Mouse (Mus musculus): ENCODE measurements around the gene Nrbf2. TPM values are rescaled to one million over a fixed set of nuclear protein-coding genes. Genes with fewer than 3 reads are reported as not detected.

Gene Nrbf2
- polyA plus RNA-seq, 1 experiment from 2014 or later: 35.3 TPM

- no peak overlapping the region for H3K27ac ChIP-seq (ENCODE audit: low read length)
- H3K4me3 ChIP-seq (ENCODE audit: low read depth, low read length): no peak overlapping the region
- H3K36me3 ChIP-seq (ENCODE audit: control insufficient read depth, insufficient read depth, low read length): peaks cover 37% of the 10 kb centered on the region
- H3K4me1 ChIP-seq (ENCODE audit: control insufficient read depth, insufficient read depth, low read length): no peaks in the 10 kb centered on the region
- no peaks in the 10 kb centered on the region for H3K27me3 ChIP-seq (ENCODE audit: control insufficient read depth, insufficient read depth, low read length)
- no peaks in the 10 kb centered on the region for H3K9me3 ChIP-seq (ENCODE audit: control insufficient read depth, low read depth, low read length)
- H3K9ac ChIP-seq (replicated peaks; ENCODE audit: low read depth, low read length): no peak overlapping the region
- no peak for ATAC-seq (ENCODE audit: insufficient number of reproducible peaks, insufficient read depth, low FRiP score, low read depth)
- 97% methylated on average over 6 of the region's 6 CpGs for WGBS
- no peak overlapping the region for H3K4me2 ChIP-seq (replicated peaks; ENCODE audit: low read depth, low read length)
These were observed 34.3 kb downstream of the Nrbf2 start for GRCm38 (mm10) chr10:67250846-67251245.

GRCm38 (mm10) chr10:67249486-67249885 lies 35.6 kb downstream of the Nrbf2 start:
- ATAC-seq (ENCODE audit: insufficient number of reproducible peaks, insufficient read depth, low FRiP score, low read depth): no peak
- Histone ChIP-seq H3K27ac (ENCODE audit: low read length) (no peak overlapping the region), H3K4me2 (replicated peaks; ENCODE audit: low read depth, low read length) (no peak overlapping the region), H3K4me1 (ENCODE audit: control insufficient read depth, insufficient read depth, low read length) (no peaks in the 10 kb centered on the region), H3K9ac (replicated peaks; ENCODE audit: low read depth, low read length) (no peak overlapping the region), H3K36me3 (ENCODE audit: control insufficient read depth, insufficient read depth, low read length) (peaks cover 40% of the 10 kb centered on the region), H3K27me3 (ENCODE audit: control insufficient read depth, insufficient read depth, low read length) (no peaks in the 10 kb centered on the region), H3K9me3 (ENCODE audit: control insufficient read depth, low read depth, low read length) (no peaks in the 10 kb centered on the region), H3K4me3 (ENCODE audit: low read depth, low read length) (no peak overlapping the region)
- 91% methylated on average over 2 of the region's 2 CpGs for WGBS

- H3K9me3 ChIP-seq (ENCODE audit: control insufficient read depth, low read depth, low read length): no peaks in the 10 kb centered on the region
- H3K36me3 ChIP-seq (ENCODE audit: control insufficient read depth, insufficient read depth, low read length): peaks cover 41% of the 10 kb centered on the region
- H3K27me3 ChIP-seq (ENCODE audit: control insufficient read depth, insufficient read depth, low read length): no peaks in the 10 kb centered on the region
- H3K27ac ChIP-seq (ENCODE audit: low read length): no peak overlapping the region
- H3K4me2 ChIP-seq (replicated peaks; ENCODE audit: low read depth, low read length): no peak overlapping the region
- no peak overlapping the region for H3K4me3 ChIP-seq (ENCODE audit: low read depth, low read length)
- no peak for ATAC-seq (ENCODE audit: insufficient number of reproducible peaks, insufficient read depth, low FRiP score, low read depth)
- H3K9ac ChIP-seq (replicated peaks; ENCODE audit: low read depth, low read length): no peak overlapping the region
- H3K4me1 ChIP-seq (ENCODE audit: control insufficient read depth, insufficient read depth, low read length): no peaks in the 10 kb centered on the region
- 91% methylated on average over 4 of the region's 4 CpGs for WGBS
These were observed 38.0 kb downstream of the Nrbf2 start for GRCm38 (mm10) chr10:67247145-67247544.

GRCm38 (mm10) chr10:67230439-67230838 lies 54.7 kb downstream of the Nrbf2 start:
- no peak for ATAC-seq (ENCODE audit: insufficient number of reproducible peaks, insufficient read depth, low FRiP score, low read depth)
- H3K9me3 ChIP-seq (ENCODE audit: control insufficient read depth, low read depth, low read length): no peaks in the 10 kb centered on the region
- no peak overlapping the region for H3K9ac ChIP-seq (replicated peaks; ENCODE audit: low read depth, low read length)
- no peak overlapping the region for H3K27ac ChIP-seq (ENCODE audit: low read length)
- H3K4me2 ChIP-seq (replicated peaks; ENCODE audit: low read depth, low read length): no peak overlapping the region
- no peaks in the 10 kb centered on the region for H3K4me1 ChIP-seq (ENCODE audit: control insufficient read depth, insufficient read depth, low read length)
- 70% methylated on average over 6 of the region's 6 CpGs for WGBS
- no peaks in the 10 kb centered on the region for H3K27me3 ChIP-seq (ENCODE audit: control insufficient read depth, insufficient read depth, low read length)
- H3K36me3 ChIP-seq (ENCODE audit: control insufficient read depth, insufficient read depth, low read length): peaks cover 39% of the 10 kb centered on the region
- no peak overlapping the region for H3K4me3 ChIP-seq (ENCODE audit: low read depth, low read length)

- no peak overlapping the region for H3K9ac ChIP-seq (replicated peaks; ENCODE audit: low read depth, low read length)
- WGBS: 74% methylated on average over 14 of the region's 14 CpGs
- peaks cover 34% of the 10 kb centered on the region for H3K36me3 ChIP-seq (ENCODE audit: control insufficient read depth, insufficient read depth, low read length)
- H3K27me3 ChIP-seq (ENCODE audit: control insufficient read depth, insufficient read depth, low read length): no peaks in the 10 kb centered on the region
- H3K4me2 ChIP-seq (replicated peaks; ENCODE audit: low read depth, low read length): no peak overlapping the region
- no peak overlapping the region for H3K4me3 ChIP-seq (ENCODE audit: low read depth, low read length)
- ATAC-seq (ENCODE audit: insufficient number of reproducible peaks, insufficient read depth, low FRiP score, low read depth): no peak
- no peak overlapping the region for H3K27ac ChIP-seq (ENCODE audit: low read length)
- no peaks in the 10 kb centered on the region for H3K4me1 ChIP-seq (ENCODE audit: control insufficient read depth, insufficient read depth, low read length)
- no peaks in the 10 kb centered on the region for H3K9me3 ChIP-seq (ENCODE audit: control insufficient read depth, low read depth, low read length)
These were observed 58.6 kb downstream of the Nrbf2 start for GRCm38 (mm10) chr10:67226543-67226942.

- Histone ChIP-seq H3K4me3 (ENCODE audit: low read depth, low read length) (no peak overlapping the region), H3K27ac (ENCODE audit: low read length) (no peak overlapping the region), H3K36me3 (ENCODE audit: control insufficient read depth, insufficient read depth, low read length) (peaks cover 30% of the 10 kb centered on the region), H3K4me2 (replicated peaks; ENCODE audit: low read depth, low read length) (no peak overlapping the region), H3K4me1 (ENCODE audit: control insufficient read depth, insufficient read depth, low read length) (no peaks in the 10 kb centered on the region), H3K27me3 (ENCODE audit: control insufficient read depth, insufficient read depth, low read length) (no peaks in the 10 kb centered on the region), H3K9ac (replicated peaks; ENCODE audit: low read depth, low read length) (no peak overlapping the region), H3K9me3 (ENCODE audit: control insufficient read depth, low read depth, low read length) (no peaks in the 10 kb centered on the region)
- WGBS: 73% methylated on average over 7 of the region's 7 CpGs
- ATAC-seq (ENCODE audit: insufficient number of reproducible peaks, insufficient read depth, low FRiP score, low read depth): no peak
These were observed 59.0 kb downstream of the Nrbf2 start for GRCm38 (mm10) chr10:67226109-67226508.

GRCm38 (mm10) chr10:67225528-67225927 lies 59.6 kb downstream of the Nrbf2 start:
- Histone ChIP-seq H3K9me3 (ENCODE audit: control insufficient read depth, low read depth, low read length) (no peaks in the 10 kb centered on the region), H3K27ac (ENCODE audit: low read length) (no peak overlapping the region), H3K27me3 (ENCODE audit: control insufficient read depth, insufficient read depth, low read length) (no peaks in the 10 kb centered on the region), H3K4me2 (replicated peaks; ENCODE audit: low read depth, low read length) (no peak overlapping the region), H3K36me3 (ENCODE audit: control insufficient read depth, insufficient read depth, low read length) (peaks cover 26% of the 10 kb centered on the region), H3K9ac (replicated peaks; ENCODE audit: low read depth, low read length) (no peak overlapping the region), H3K4me3 (ENCODE audit: low read depth, low read length) (no peak overlapping the region), H3K4me1 (ENCODE audit: control insufficient read depth, insufficient read depth, low read length) (no peaks in the 10 kb centered on the region)
- no peak for ATAC-seq (ENCODE audit: insufficient number of reproducible peaks, insufficient read depth, low FRiP score, low read depth)
- WGBS: 90% methylated on average over 6 of the region's 6 CpGs

- no peaks in the 10 kb centered on the region for H3K27me3 ChIP-seq (ENCODE audit: control insufficient read depth, insufficient read depth, low read length)
- H3K9me3 ChIP-seq (ENCODE audit: control insufficient read depth, low read depth, low read length): no peaks in the 10 kb centered on the region
- H3K9ac ChIP-seq (replicated peaks; ENCODE audit: low read depth, low read length): no peak overlapping the region
- no peak for ATAC-seq (ENCODE audit: insufficient number of reproducible peaks, insufficient read depth, low FRiP score, low read depth)
- H3K4me1 ChIP-seq (ENCODE audit: control insufficient read depth, insufficient read depth, low read length): no peaks in the 10 kb centered on the region
- no peak overlapping the region for H3K4me2 ChIP-seq (replicated peaks; ENCODE audit: low read depth, low read length)
- no peak overlapping the region for H3K27ac ChIP-seq (ENCODE audit: low read length)
- 60% methylated on average over 3 of the region's 4 CpGs for WGBS
- H3K36me3 ChIP-seq (ENCODE audit: control insufficient read depth, insufficient read depth, low read length): peaks cover 40% of the 10 kb centered on the region
- H3K4me3 ChIP-seq (ENCODE audit: low read depth, low read length): no peak overlapping the region
These were observed 61.2 kb downstream of the Nrbf2 start for GRCm38 (mm10) chr10:67223942-67224341.

GRCm38 (mm10) chr10:67221284-67221683 lies 63.8 kb downstream of the Nrbf2 start:
- H3K4me3 ChIP-seq (ENCODE audit: low read depth, low read length): no peak overlapping the region
- H3K4me1 ChIP-seq (ENCODE audit: control insufficient read depth, insufficient read depth, low read length): no peaks in the 10 kb centered on the region
- no peak overlapping the region for H3K4me2 ChIP-seq (replicated peaks; ENCODE audit: low read depth, low read length)
- H3K36me3 ChIP-seq (ENCODE audit: control insufficient read depth, insufficient read depth, low read length): peaks cover 40% of the 10 kb centered on the region
- H3K9me3 ChIP-seq (ENCODE audit: control insufficient read depth, low read depth, low read length): no peaks in the 10 kb centered on the region
- no peak overlapping the region for H3K27ac ChIP-seq (ENCODE audit: low read length)
- no peak for ATAC-seq (ENCODE audit: insufficient number of reproducible peaks, insufficient read depth, low FRiP score, low read depth)
- H3K9ac ChIP-seq (replicated peaks; ENCODE audit: low read depth, low read length): no peak overlapping the region
- no peaks in the 10 kb centered on the region for H3K27me3 ChIP-seq (ENCODE audit: control insufficient read depth, insufficient read depth, low read length)
- 65% methylated on average over 5 of the region's 5 CpGs for WGBS
